Mouse (Mus musculus) inflammation-experienced regulatory T-cells, adult 6 months (primary cell): ENCODE measurements around the gene Gm21293. TPM values are rescaled to one million over a fixed set of nuclear protein-coding genes. Genes with fewer than 3 reads are reported as not detected.
"Not testable (repeated sequence)": the region's sequence is repeated elsewhere in the genome, so short reads cannot be mapped to it uniquely, and the experiment has no call there.

Source experiments
- ATAC-seq: one replicate; pipeline ENCODE4 v1.8.0; 2017
- polyA plus RNA-seq, 3 experiments: library from polyadenylated mRNA; unstranded; fragments of 100-300 nt; shearing (Covaris generic); gene quantifications; one replicate each; pipeline ENCODE4 v1.2.1; 2017

The Gm21293 gene
- polyA plus RNA-seq: not detected

GRCm38 (mm10) chr10:104142687-104143086 is at the start of gene Gm21293:
Gene Gm21293, plus strand, starts transcription at chr10:104142987.
- not testable (repeated sequence) for ATAC-seq

GRCm38 (mm10) chr10:104110044-104110443 is 32.7 kb upstream of the Gm21293 start:
- ATAC-seq: no peak

GRCm38 (mm10) chr10:104118312-104118711 is 24.5 kb upstream of the Gm21293 start:
- ATAC-seq: no peak

GRCm38 (mm10) chr10:104151197-104151596 is 8.4 kb downstream of the Gm21293 start, which contains the start of gene Gm6763:
Gene Gm6763, plus strand, starts transcription at chr10:104151497.
- not testable (repeated sequence) for ATAC-seq

- ATAC-seq: not testable (repeated sequence)
Observed at GRCm38 (mm10) chr10:104159706-104160105, 16.9 kb downstream of the Gm21293 start, which contains the start of gene Gm8764. Gene Gm8764, plus strand, starts transcription at chr10:104160006.

GRCm38 (mm10) chr10:104168215-104168614 is 25.4 kb downstream of the Gm21293 start, which contains the start of gene Gm21304:
Gene Gm21304, plus strand, starts transcription at chr10:104168515.
- not testable (repeated sequence) for ATAC-seq

- ATAC-seq: not testable (repeated sequence)
Observed at GRCm38 (mm10) chr10:104176724-104177123, 33.9 kb downstream of the Gm21293 start, which contains the start of gene Gm21312. Gene Gm21312, plus strand, starts transcription at chr10:104177024.

GRCm38 (mm10) chr10:104185233-104185632 is 42.4 kb downstream of the Gm21293 start, which contains the start of gene Gm20765:
Gene Gm20765, plus strand, starts transcription at chr10:104185533.
- not testable (repeated sequence) for ATAC-seq

- not testable (repeated sequence) for ATAC-seq
Observed at GRCm38 (mm10) chr10:104193742-104194141, 51.0 kb downstream of the Gm21293 start, which contains the start of gene Gm4340. Gene Gm4340, plus strand, starts transcription at chr10:104194042.

Other genes with a start within 250 kb of the Gm21293 start
- gene Gm6763, start 8.5 kb downstream of the Gm21293 start, polyA plus RNA-seq: not detected
- not detected for gene Gm8764, start 17.0 kb downstream of the Gm21293 start, polyA plus RNA-seq
- gene Gm21304, start 25.5 kb downstream of the Gm21293 start, polyA plus RNA-seq: not detected
- not detected for gene Gm21312, start 34.0 kb downstream of the Gm21293 start, polyA plus RNA-seq
- gene Gm20765, start 42.5 kb downstream of the Gm21293 start, polyA plus RNA-seq: not detected
- gene Gm4340, start 51.1 kb downstream of the Gm21293 start, polyA plus RNA-seq: not detected